Mouse (Mus musculus): ENCODE measurements around the gene Ptges3l. TPM values are rescaled to one million over a fixed set of nuclear protein-coding genes. Genes with fewer than 3 reads are reported as not detected.

Ptges3l gene
- polyA plus RNA-seq, 1 experiment from 2014 or later = 83.6 TPM

GRCm38 (mm10) chr11:101460321-101460720 lies 35.2 kb upstream of the Ptges3l start:
- WGBS = 83% methylated on average over 15 of the region's 15 CpGs
- Histone ChIP-seq H3K9ac (ENCODE audit: low read length) (no peak overlapping the region), H3K9me3 (replicated peaks; ENCODE audit: control insufficient read depth, low read length) (no peaks in the 10 kb centered on the region), H3K27me3 (ENCODE audit: control insufficient read depth, insufficient read depth, low read length) (no peaks in the 10 kb centered on the region), H3K36me3 (ENCODE audit: control insufficient read depth, insufficient read depth) (peaks cover 26% of the 10 kb centered on the region), H3K4me1 (ENCODE audit: control insufficient read depth, insufficient read depth, low read length) (peaks cover 15% of the 10 kb centered on the region), H3K4me3 (ENCODE audit: low read length) (no peak overlapping the region), H3K4me2 (ENCODE audit: low read depth, low read length) (no peak overlapping the region), H3K27ac (ENCODE audit: low read length) (no peak overlapping the region)
- ATAC-seq (replicated peaks; ENCODE audit: extremely low read depth, insufficient read depth, low FRiP score) = no peak

DNA sequence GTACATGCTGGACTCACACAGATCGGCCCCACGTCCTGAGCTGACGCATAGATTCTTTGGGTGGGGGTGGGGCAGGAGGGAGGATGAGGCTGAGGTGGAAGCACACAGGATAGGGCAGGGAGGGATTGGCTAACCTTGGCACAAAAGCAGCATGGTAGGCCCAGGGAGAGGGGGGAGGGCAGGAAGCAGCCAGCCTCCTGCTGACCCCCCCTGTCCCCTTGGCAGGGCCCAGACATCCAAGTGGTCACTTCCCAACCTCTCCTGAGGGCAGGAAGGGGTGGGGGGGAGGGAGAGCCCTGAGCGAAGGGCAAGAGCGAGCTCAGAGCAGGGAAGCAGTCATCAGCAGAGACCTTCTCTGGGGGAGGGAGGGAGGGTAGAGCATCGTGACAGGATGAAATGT lies 34.6 kb upstream of the Ptges3l start:
- no peak overlapping the region for H3K9ac ChIP-seq (ENCODE audit: low read length)

GRCm38 (mm10) chr11:101458217-101458616 lies 33.1 kb upstream of the Ptges3l start:
- no peak overlapping the region for H3K4me2 ChIP-seq (ENCODE audit: low read depth, low read length)
- 83% methylated on average over 12 of the region's 12 CpGs for WGBS
- no peaks in the 10 kb centered on the region; the same call in 1 of the 2 replicates for H3K4me1 ChIP-seq (ENCODE audit: control insufficient read depth, insufficient read depth, low read length)
- no peak for ATAC-seq (replicated peaks; ENCODE audit: extremely low read depth, insufficient read depth, low FRiP score)
- no peaks in the 10 kb centered on the region for H3K9me3 ChIP-seq (replicated peaks; ENCODE audit: control insufficient read depth, low read length)
- no peak overlapping the region for H3K9ac ChIP-seq (ENCODE audit: low read length)
- H3K4me3 ChIP-seq (ENCODE audit: low read length) = no peak overlapping the region
- no peak overlapping the region for H3K27ac ChIP-seq (ENCODE audit: low read length)
- no peaks in the 10 kb centered on the region for H3K27me3 ChIP-seq (ENCODE audit: control insufficient read depth, insufficient read depth, low read length)
- peaks cover 26% of the 10 kb centered on the region for H3K36me3 ChIP-seq (ENCODE audit: control insufficient read depth, insufficient read depth)

More for the DNA sequence above, 34.6 kb upstream of the Ptges3l start:
- WGBS = 47% methylated on average over 6 of the region's 6 CpGs
- Histone ChIP-seq H3K4me1 (ENCODE audit: control insufficient read depth, insufficient read depth, low read length) (peaks cover 13% of the 10 kb centered on the region), H3K27me3 (ENCODE audit: control insufficient read depth, insufficient read depth, low read length) (no peaks in the 10 kb centered on the region), H3K27ac (ENCODE audit: low read length) (no peak overlapping the region), H3K4me2 (ENCODE audit: low read depth, low read length) (no peak overlapping the region), H3K4me3 (ENCODE audit: low read length) (no peak overlapping the region), H3K9me3 (replicated peaks; ENCODE audit: control insufficient read depth, low read length) (no peaks in the 10 kb centered on the region), H3K36me3 (ENCODE audit: control insufficient read depth, insufficient read depth) (peaks cover 26% of the 10 kb centered on the region)
- no peak for ATAC-seq (replicated peaks; ENCODE audit: extremely low read depth, insufficient read depth, low FRiP score)

GRCm38 (mm10) chr11:101457631-101458030 lies 32.5 kb upstream of the Ptges3l start:
- Histone ChIP-seq H3K4me2 (ENCODE audit: low read depth, low read length) (no peak overlapping the region), H3K27me3 (ENCODE audit: control insufficient read depth, insufficient read depth, low read length) (no peaks in the 10 kb centered on the region), H3K36me3 (ENCODE audit: control insufficient read depth, insufficient read depth) (peaks cover 25% of the 10 kb centered on the region), H3K9me3 (replicated peaks; ENCODE audit: control insufficient read depth, low read length) (no peaks in the 10 kb centered on the region), H3K4me1 (ENCODE audit: control insufficient read depth, insufficient read depth, low read length) (no peaks in the 10 kb centered on the region; the same call in 1 of the 2 replicates), H3K27ac (ENCODE audit: low read length) (no peak overlapping the region), H3K9ac (ENCODE audit: low read length) (no peak overlapping the region), H3K4me3 (ENCODE audit: low read length) (no peak overlapping the region)
- no peak for ATAC-seq (replicated peaks; ENCODE audit: extremely low read depth, insufficient read depth, low FRiP score)
- 93% methylated on average over 9 of the region's 9 CpGs for WGBS

DNA sequence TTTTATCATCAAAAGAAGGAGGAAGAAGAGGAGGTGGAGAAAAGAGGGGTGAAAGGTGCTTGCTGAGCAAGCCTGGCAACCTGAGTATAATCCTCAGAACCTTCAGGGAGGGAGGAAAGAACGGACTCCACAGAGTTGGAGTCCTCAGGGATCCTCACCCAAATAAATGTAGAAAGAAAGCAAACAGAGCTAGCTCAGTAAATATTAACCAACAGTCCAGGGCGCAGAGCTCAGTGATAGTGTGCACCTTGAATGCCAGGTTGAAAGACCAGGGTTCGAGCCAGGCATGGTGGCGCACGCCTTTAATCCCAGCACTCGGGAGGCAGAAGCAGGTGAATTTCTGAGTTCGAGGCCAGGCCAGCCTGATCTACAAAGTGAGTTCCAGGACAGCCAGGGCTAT lies 30.5 kb upstream of the Ptges3l start:
- peaks cover 16% of the 10 kb centered on the region for H3K36me3 ChIP-seq (ENCODE audit: control insufficient read depth, insufficient read depth)
- WGBS = 86% methylated on average over 7 of the region's 7 CpGs
- no peak for ATAC-seq (replicated peaks; ENCODE audit: extremely low read depth, insufficient read depth, low FRiP score)
- peaks cover 2% of the 10 kb centered on the region; the same call in 1 of the 2 replicates for H3K4me1 ChIP-seq (ENCODE audit: control insufficient read depth, insufficient read depth, low read length)
- no peak overlapping the region for H3K27ac ChIP-seq (ENCODE audit: low read length)
- no peak overlapping the region for H3K9ac ChIP-seq (ENCODE audit: low read length)
- H3K9me3 ChIP-seq (replicated peaks; ENCODE audit: control insufficient read depth, low read length) = no peaks in the 10 kb centered on the region
- no peak overlapping the region for H3K4me3 ChIP-seq (ENCODE audit: low read length)
- no peak overlapping the region for H3K4me2 ChIP-seq (ENCODE audit: low read depth, low read length)
- H3K27me3 ChIP-seq (ENCODE audit: control insufficient read depth, insufficient read depth, low read length) = no peaks in the 10 kb centered on the region

GRCm38 (mm10) chr11:101454702-101455101 lies 29.6 kb upstream of the Ptges3l start:
- H3K27me3 ChIP-seq (ENCODE audit: control insufficient read depth, insufficient read depth, low read length) = no peaks in the 10 kb centered on the region
- H3K9me3 ChIP-seq (replicated peaks; ENCODE audit: control insufficient read depth, low read length) = no peaks in the 10 kb centered on the region
- no peak overlapping the region for H3K4me2 ChIP-seq (ENCODE audit: low read depth, low read length)
- no peak overlapping the region for H3K27ac ChIP-seq (ENCODE audit: low read length)
- no peak for ATAC-seq (replicated peaks; ENCODE audit: extremely low read depth, insufficient read depth, low FRiP score)
- no peak overlapping the region for H3K9ac ChIP-seq (ENCODE audit: low read length)
- WGBS = 71% methylated on average over 6 of the region's 6 CpGs
- H3K4me1 ChIP-seq (ENCODE audit: control insufficient read depth, insufficient read depth, low read length) = peaks cover 2% of the 10 kb centered on the region; the same call in 1 of the 2 replicates
- H3K4me3 ChIP-seq (ENCODE audit: low read length) = no peak overlapping the region
- H3K36me3 ChIP-seq (ENCODE audit: control insufficient read depth, insufficient read depth) = peaks cover 11% of the 10 kb centered on the region; the same call in 1 of the 2 replicates

- Histone ChIP-seq H3K4me2 (ENCODE audit: low read depth, low read length) (no peak overlapping the region), H3K4me3 (ENCODE audit: low read length) (no peak overlapping the region), H3K36me3 (ENCODE audit: control insufficient read depth, insufficient read depth) (peaks cover 7% of the 10 kb centered on the region; the same call in 1 of the 2 replicates), H3K9me3 (replicated peaks; ENCODE audit: control insufficient read depth, low read length) (no peaks in the 10 kb centered on the region), H3K4me1 (ENCODE audit: control insufficient read depth, insufficient read depth, low read length) (peaks cover 4% of the 10 kb centered on the region; the same call in 1 of the 2 replicates), H3K27me3 (ENCODE audit: control insufficient read depth, insufficient read depth, low read length) (no peaks in the 10 kb centered on the region), H3K9ac (ENCODE audit: low read length) (no peak overlapping the region), H3K27ac (ENCODE audit: low read length) (no peak overlapping the region)
- ATAC-seq (replicated peaks; ENCODE audit: extremely low read depth, insufficient read depth, low FRiP score) = no peak
- WGBS = 52% methylated on average over 10 of the region's 10 CpGs
Measured at GRCm38 (mm10) chr11:101452093-101452774, 27.1 kb upstream of the Ptges3l start.

GRCm38 (mm10) chr11:101451536-101451935 lies 26.4 kb upstream of the Ptges3l start:
- Histone ChIP-seq H3K4me3 (ENCODE audit: low read length) (no peak overlapping the region), H3K4me2 (ENCODE audit: low read depth, low read length) (no peak overlapping the region), H3K36me3 (ENCODE audit: control insufficient read depth, insufficient read depth) (peaks cover under 1% of the 10 kb centered on the region; the same call in 1 of the 2 replicates), H3K9ac (ENCODE audit: low read length) (no peak overlapping the region), H3K9me3 (replicated peaks; ENCODE audit: control insufficient read depth, low read length) (no peaks in the 10 kb centered on the region), H3K27me3 (ENCODE audit: control insufficient read depth, insufficient read depth, low read length) (no peaks in the 10 kb centered on the region), H3K4me1 (ENCODE audit: control insufficient read depth, insufficient read depth, low read length) (peaks cover 4% of the 10 kb centered on the region; the same call in 1 of the 2 replicates), H3K27ac (ENCODE audit: low read length) (no peak overlapping the region)
- WGBS = 93% methylated on average over 10 of the region's 10 CpGs
- ATAC-seq (replicated peaks; ENCODE audit: extremely low read depth, insufficient read depth, low FRiP score) = no peak

GRCm38 (mm10) chr11:101450394-101450793 lies 25.3 kb upstream of the Ptges3l start:
- ATAC-seq (replicated peaks; ENCODE audit: extremely low read depth, insufficient read depth, low FRiP score) = no peak

More at GRCm38 (mm10) chr11:101450394-101450793, 25.3 kb upstream of the Ptges3l start:
- WGBS = 81% methylated on average over 3 of the region's 3 CpGs
- H3K27ac ChIP-seq (ENCODE audit: low read length) = no peak overlapping the region
- H3K4me2 ChIP-seq (ENCODE audit: low read depth, low read length) = no peak overlapping the region
- 0 out of 2 replicates have a peak, but pooled peaks cover 1% of the 10 kb centered on the region for H3K36me3 ChIP-seq (ENCODE audit: control insufficient read depth, insufficient read depth)
- no peak overlapping the region for H3K4me3 ChIP-seq (ENCODE audit: low read length)
- no peaks in the 10 kb centered on the region for H3K9me3 ChIP-seq (replicated peaks; ENCODE audit: control insufficient read depth, low read length)
- no peaks in the 10 kb centered on the region for H3K27me3 ChIP-seq (ENCODE audit: control insufficient read depth, insufficient read depth, low read length)
- peaks cover 4% of the 10 kb centered on the region; the same call in 1 of the 2 replicates for H3K4me1 ChIP-seq (ENCODE audit: control insufficient read depth, insufficient read depth, low read length)
- H3K9ac ChIP-seq (ENCODE audit: low read length) = no peak overlapping the region

Measured in heart, embryonic 16.5 days (tissue).